Mouse (Mus musculus): ENCODE results near the gene Ceacam18. TPM values are rescaled to one million over a fixed set of nuclear protein-coding genes. Genes with fewer than 3 reads are reported as not detected.

The Ceacam18 gene
- polyA plus RNA-seq, 1 experiment from 2014 or later: not detected

DNA sequence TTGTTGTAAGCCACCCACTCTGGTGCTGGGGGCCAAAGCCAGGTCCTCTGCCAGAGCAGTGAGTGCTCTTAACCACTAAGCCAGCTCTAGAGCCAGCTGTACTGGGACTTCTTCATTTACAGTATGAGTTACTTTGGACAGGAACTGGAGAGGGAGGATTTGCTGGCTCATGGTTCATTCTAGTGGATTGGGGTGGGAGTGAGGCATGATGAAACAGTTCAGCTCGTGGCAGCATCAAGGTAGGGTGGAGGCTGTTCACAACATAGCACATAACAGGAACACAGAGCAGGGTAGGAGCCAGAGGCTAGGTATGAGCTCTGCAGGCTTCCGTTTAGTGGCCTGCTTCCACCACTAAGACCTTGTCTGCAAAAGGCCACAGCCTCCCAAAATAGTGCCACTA lies 1.7 kb downstream of the Ceacam18 start:
- no peak for ATAC-seq (replicated peaks; ENCODE audit: low FRiP score, low read depth)
- 64% methylated on average over 2 of the region's 2 CpGs for WGBS
- Histone ChIP-seq H3K27ac (no peak overlapping the region), H3K4me3 (replicated peaks; ENCODE audit: low read depth, low read length) (no peak overlapping the region), H3K36me3 (ENCODE audit: insufficient read depth, low read length) (no peaks in the 10 kb centered on the region), H3K9me3 (replicated peaks; ENCODE audit: low read length) (no peaks in the 10 kb centered on the region), H3K9ac (ENCODE audit: low read depth, low read length) (no peak overlapping the region), H3K4me1 (replicated peaks; ENCODE audit: insufficient read depth, low read length) (no peaks in the 10 kb centered on the region), H3K27me3 (ENCODE audit: insufficient read depth, low read length) (no peaks in the 10 kb centered on the region), H3K4me2 (ENCODE audit: low read length) (no peak overlapping the region)
- no peak for TF ChIP-seq CTCF (IDR thresholded peaks at IDR 0.05; ENCODE audit: low read depth)
- no peak for DNase-seq (ENCODE audit: low spot score)

DNA sequence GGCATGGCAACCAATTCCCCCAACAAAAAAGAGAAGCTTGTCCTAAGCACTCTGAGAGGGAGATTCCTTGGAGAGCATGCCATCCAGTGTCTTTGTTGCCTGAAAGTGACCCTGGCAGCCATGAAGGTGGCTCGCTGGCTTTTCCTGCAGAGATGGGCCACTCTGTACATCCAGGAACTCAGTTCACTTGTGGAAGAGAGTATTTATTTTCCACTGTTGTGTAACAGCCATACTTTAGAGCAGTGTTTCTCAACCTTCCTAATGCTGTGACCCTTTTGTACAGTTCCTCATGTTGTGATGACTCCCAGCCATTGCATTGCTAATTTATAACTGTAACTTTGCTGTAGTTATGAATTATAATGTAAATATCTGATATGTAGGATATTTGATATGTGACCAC lies 2.6 kb downstream of the Ceacam18 start:
- H3K27ac ChIP-seq: no peak overlapping the region
- DNase-seq (ENCODE audit: low spot score): no peak
- H3K36me3 ChIP-seq (ENCODE audit: insufficient read depth, low read length): no peaks in the 10 kb centered on the region
- no peak for ATAC-seq (replicated peaks; ENCODE audit: low FRiP score, low read depth)
- no peaks in the 10 kb centered on the region for H3K27me3 ChIP-seq (ENCODE audit: insufficient read depth, low read length)
- 84% methylated on average over 1 of the region's 1 CpGs for WGBS
- no peak overlapping the region for H3K9ac ChIP-seq (ENCODE audit: low read depth, low read length)
- no peaks in the 10 kb centered on the region for H3K4me1 ChIP-seq (replicated peaks; ENCODE audit: insufficient read depth, low read length)
- no peak for TF ChIP-seq CTCF (IDR thresholded peaks at IDR 0.05; ENCODE audit: low read depth)
- no peaks in the 10 kb centered on the region for H3K9me3 ChIP-seq (replicated peaks; ENCODE audit: low read length)
- H3K4me3 ChIP-seq (replicated peaks; ENCODE audit: low read depth, low read length): no peak overlapping the region
- no peak overlapping the region for H3K4me2 ChIP-seq (ENCODE audit: low read length)

DNA sequence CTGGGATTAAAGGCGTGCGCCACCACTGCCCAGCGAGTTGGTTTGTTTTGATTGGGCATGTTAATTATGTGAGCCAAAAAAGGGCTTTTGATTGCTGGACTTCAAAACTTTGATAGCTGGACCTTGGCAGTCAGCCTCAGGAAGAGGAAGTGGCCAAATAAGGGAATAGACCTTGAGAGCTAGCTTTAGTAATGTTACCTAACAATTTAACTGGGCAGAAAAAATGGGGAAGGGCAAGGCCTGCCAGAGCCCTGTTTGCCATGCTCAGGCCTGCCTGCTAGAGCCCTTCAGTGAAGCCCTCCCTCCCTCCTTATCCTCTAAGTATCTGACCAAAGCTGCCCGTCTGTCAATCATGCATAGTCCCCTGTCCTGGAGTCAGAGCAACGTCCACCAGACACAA lies 8.1 kb downstream of the Ceacam18 start:
- H3K4me2 ChIP-seq (ENCODE audit: low read length): no peak overlapping the region
- H3K36me3 ChIP-seq (ENCODE audit: insufficient read depth, low read length): no peaks in the 10 kb centered on the region
- H3K9me3 ChIP-seq (replicated peaks; ENCODE audit: low read length): no peaks in the 10 kb centered on the region
- WGBS: 80% methylated on average over 5 of the region's 5 CpGs
- no peak for DNase-seq (ENCODE audit: low spot score)
- H3K27ac ChIP-seq: no peak overlapping the region
- no peak overlapping the region for H3K9ac ChIP-seq (ENCODE audit: low read depth, low read length)
- H3K4me3 ChIP-seq (replicated peaks; ENCODE audit: low read depth, low read length): no peak overlapping the region
- TF ChIP-seq CTCF (IDR thresholded peaks at IDR 0.05; ENCODE audit: low read depth): no peak
- no peaks in the 10 kb centered on the region for H3K4me1 ChIP-seq (replicated peaks; ENCODE audit: insufficient read depth, low read length)
- H3K27me3 ChIP-seq (ENCODE audit: insufficient read depth, low read length): no peaks in the 10 kb centered on the region
- ATAC-seq (replicated peaks; ENCODE audit: low FRiP score, low read depth): no peak

- 83% methylated on average over 17 of the region's 17 CpGs for WGBS
- ATAC-seq (replicated peaks; ENCODE audit: low FRiP score, low read depth): no peak
- Histone ChIP-seq H3K4me2 (ENCODE audit: low read length) (no peak overlapping the region), H3K36me3 (ENCODE audit: insufficient read depth, low read length) (no peaks in the 10 kb centered on the region), H3K9ac (ENCODE audit: low read depth, low read length) (no peak overlapping the region), H3K9me3 (replicated peaks; ENCODE audit: low read length) (no peaks in the 10 kb centered on the region), H3K4me1 (replicated peaks; ENCODE audit: insufficient read depth, low read length) (no peaks in the 10 kb centered on the region), H3K27ac (no peak overlapping the region), H3K4me3 (replicated peaks; ENCODE audit: low read depth, low read length) (no peak overlapping the region), H3K27me3 (ENCODE audit: insufficient read depth, low read length) (no peaks in the 10 kb centered on the region)
- DNase-seq (ENCODE audit: low spot score): no peak
- no peak for TF ChIP-seq CTCF (IDR thresholded peaks at IDR 0.05; ENCODE audit: low read depth)
Observed at GRCm38 (mm10) chr7:43643046-43643652, 8.6 kb downstream of the Ceacam18 start.

- Histone ChIP-seq H3K27me3 (ENCODE audit: insufficient read depth, low read length) (no peaks in the 10 kb centered on the region), H3K4me3 (replicated peaks; ENCODE audit: low read depth, low read length) (no peak overlapping the region), H3K4me1 (replicated peaks; ENCODE audit: insufficient read depth, low read length) (no peaks in the 10 kb centered on the region), H3K36me3 (ENCODE audit: insufficient read depth, low read length) (no peaks in the 10 kb centered on the region), H3K4me2 (ENCODE audit: low read length) (no peak overlapping the region), H3K9me3 (replicated peaks; ENCODE audit: low read length) (no peaks in the 10 kb centered on the region), H3K27ac (no peak overlapping the region), H3K9ac (ENCODE audit: low read depth, low read length) (no peak overlapping the region)
- DNase-seq (ENCODE audit: low spot score): no peak
- no peak for TF ChIP-seq CTCF (IDR thresholded peaks at IDR 0.05; ENCODE audit: low read depth)
- WGBS: 85% methylated on average over 6 of the region's 6 CpGs
- no peak for ATAC-seq (replicated peaks; ENCODE audit: low FRiP score, low read depth)
Observed at GRCm38 (mm10) chr7:43652683-43653082, 18.2 kb downstream of the Ceacam18 start.

GRCm38 (mm10) chr7:43654519-43654918 lies 20.0 kb downstream of the Ceacam18 start:
- TF ChIP-seq CTCF (IDR thresholded peaks at IDR 0.05; ENCODE audit: low read depth): no peak
- no peak overlapping the region for H3K4me2 ChIP-seq (ENCODE audit: low read length)
- no peak overlapping the region for H3K27ac ChIP-seq
- H3K36me3 ChIP-seq (ENCODE audit: insufficient read depth, low read length): no peaks in the 10 kb centered on the region
- no peak overlapping the region for H3K4me3 ChIP-seq (replicated peaks; ENCODE audit: low read depth, low read length)
- no peaks in the 10 kb centered on the region for H3K4me1 ChIP-seq (replicated peaks; ENCODE audit: insufficient read depth, low read length)
- no peaks in the 10 kb centered on the region for H3K27me3 ChIP-seq (ENCODE audit: insufficient read depth, low read length)
- ATAC-seq (replicated peaks; ENCODE audit: low FRiP score, low read depth) (no peak), DNase-seq (ENCODE audit: low spot score) (no peak)
- H3K9ac ChIP-seq (ENCODE audit: low read depth, low read length): no peak overlapping the region
- 81% methylated on average over 3 of the region's 3 CpGs for WGBS
- no peaks in the 10 kb centered on the region for H3K9me3 ChIP-seq (replicated peaks; ENCODE audit: low read length)

GRCm38 (mm10) chr7:43656232-43656631 lies 21.7 kb downstream of the Ceacam18 start:
- Histone ChIP-seq H3K4me3 (replicated peaks; ENCODE audit: low read depth, low read length) (no peak overlapping the region), H3K36me3 (ENCODE audit: insufficient read depth, low read length) (no peaks in the 10 kb centered on the region), H3K27me3 (ENCODE audit: insufficient read depth, low read length) (no peaks in the 10 kb centered on the region), H3K4me2 (ENCODE audit: low read length) (no peak overlapping the region), H3K9ac (ENCODE audit: low read depth, low read length) (no peak overlapping the region), H3K4me1 (replicated peaks; ENCODE audit: insufficient read depth, low read length) (no peaks in the 10 kb centered on the region), H3K27ac (no peak overlapping the region), H3K9me3 (replicated peaks; ENCODE audit: low read length) (no peaks in the 10 kb centered on the region)
- no peak for ATAC-seq (replicated peaks; ENCODE audit: low FRiP score, low read depth)
- DNase-seq (ENCODE audit: low spot score): no peak
- TF ChIP-seq CTCF (IDR thresholded peaks at IDR 0.05; ENCODE audit: low read depth): no peak
- WGBS: 32% methylated on average over 6 of the region's 6 CpGs
